Mouse (Mus musculus): ENCODE results near the gene Kif2c.

Gene Kif2c

DNA sequence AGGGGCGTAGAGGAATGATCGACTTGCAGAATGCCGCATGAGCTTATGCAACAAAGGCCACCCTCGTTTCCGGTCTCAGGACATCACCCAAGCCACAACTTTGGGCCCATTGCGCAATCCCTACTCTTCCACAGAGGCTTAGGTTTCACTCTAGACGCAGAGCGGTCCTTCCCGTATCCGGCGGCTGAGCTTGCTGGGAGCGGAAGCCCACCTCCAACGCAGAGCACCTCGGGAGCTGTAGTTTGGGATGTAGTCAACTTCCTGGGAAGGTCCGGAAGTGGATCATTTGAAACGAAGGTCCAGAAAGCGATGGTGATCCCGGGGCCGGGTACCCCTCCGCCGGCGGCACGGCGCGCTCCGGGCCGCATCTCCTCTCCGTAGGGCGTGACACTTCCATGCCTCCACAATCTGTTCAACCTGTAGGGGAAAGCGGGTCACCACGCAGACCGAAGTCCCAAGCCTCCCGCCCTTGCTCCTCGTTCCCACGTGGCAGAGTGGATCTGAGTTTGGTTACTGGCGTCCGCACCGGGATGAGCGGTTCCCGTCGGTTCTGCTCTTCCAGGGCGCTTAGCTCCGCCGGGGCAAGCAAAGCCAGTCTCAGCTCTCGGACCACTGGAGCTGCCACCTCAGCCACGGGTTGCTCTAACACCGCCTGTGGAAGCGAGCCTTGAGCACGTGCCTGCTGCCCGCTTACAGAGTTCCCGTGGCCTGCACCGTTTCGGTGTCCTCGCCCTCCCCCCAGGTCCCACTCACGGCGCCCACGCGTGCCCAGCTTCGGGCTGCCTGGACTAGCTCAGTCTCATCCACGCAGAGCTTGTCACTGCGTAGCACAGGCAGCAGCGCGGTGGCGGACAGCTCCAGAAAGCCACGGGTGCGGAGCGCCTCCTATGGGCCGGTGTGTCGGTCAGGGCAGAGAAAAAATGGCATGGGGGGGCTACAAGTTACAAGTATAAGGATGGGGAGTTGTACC is 61.7 kb downstream of the Kif2c start:
- in situ Hi-C loops (cut with MseI, MboI): no loop called here

DNA sequence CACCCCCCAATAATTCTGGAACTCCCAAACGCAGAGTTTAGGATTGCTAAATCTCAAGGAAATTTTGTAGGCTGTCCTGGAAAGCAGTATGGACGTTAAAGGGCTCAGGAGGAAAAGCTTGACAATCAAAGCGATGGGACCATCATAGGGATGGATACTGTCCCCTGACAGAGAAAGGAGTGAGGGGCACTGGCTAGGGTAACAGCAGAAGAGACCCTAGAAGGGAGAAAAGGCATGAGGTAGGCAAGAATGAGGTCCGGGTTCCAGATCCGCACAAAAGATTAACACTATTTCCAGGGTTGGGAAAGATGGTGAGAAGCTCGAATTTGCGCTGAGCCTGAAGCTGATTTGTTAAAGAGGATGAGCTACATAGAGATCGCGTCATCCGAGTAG is 62.4 kb downstream of the Kif2c start:
- in situ Hi-C loops (cut with MseI, MboI): no loop called here

DNA sequence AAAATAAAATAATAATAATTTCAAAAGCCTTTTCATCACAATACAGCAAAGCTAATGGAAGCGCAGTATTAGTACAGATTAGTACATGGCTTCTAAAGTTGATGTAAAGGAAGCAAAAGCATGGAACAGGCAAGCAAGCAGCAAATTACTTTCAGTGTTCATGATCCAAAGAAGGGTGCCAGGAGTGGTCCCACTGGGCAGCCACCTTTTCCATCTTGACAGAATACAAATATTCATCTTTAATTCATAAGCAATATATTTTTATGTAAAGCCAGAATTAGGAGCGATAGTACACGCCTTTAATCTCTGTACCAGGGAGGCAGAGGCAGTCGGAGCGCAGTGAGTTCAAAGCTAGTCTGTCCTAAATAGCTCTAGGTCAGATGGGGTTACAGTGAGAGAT is 62.8 kb downstream of the Kif2c start:
- in situ Hi-C loops (cut with MseI, MboI): no loop called here

DNA sequence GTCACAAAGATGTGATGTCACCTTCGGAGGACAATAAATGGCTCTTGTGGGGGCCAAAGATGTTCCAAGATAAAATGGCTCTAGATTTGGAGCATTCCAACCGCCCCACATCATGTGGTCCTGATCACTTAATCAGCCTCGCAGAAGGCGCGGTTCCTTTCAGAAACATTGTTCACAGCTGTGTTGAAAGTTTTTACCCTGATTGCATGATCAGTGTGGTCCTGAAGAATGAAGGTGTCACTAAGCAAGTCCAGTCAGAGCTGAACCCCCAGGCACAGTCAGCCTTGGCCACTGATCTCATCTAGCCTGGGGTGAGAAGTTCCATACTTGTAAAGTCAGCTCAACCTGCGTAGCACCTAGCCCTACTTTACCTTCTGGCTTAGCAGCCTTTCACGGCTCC is 64.5 kb downstream of the Kif2c start:
- in situ Hi-C loops (cut with MseI, MboI): no loop called here

DNA sequence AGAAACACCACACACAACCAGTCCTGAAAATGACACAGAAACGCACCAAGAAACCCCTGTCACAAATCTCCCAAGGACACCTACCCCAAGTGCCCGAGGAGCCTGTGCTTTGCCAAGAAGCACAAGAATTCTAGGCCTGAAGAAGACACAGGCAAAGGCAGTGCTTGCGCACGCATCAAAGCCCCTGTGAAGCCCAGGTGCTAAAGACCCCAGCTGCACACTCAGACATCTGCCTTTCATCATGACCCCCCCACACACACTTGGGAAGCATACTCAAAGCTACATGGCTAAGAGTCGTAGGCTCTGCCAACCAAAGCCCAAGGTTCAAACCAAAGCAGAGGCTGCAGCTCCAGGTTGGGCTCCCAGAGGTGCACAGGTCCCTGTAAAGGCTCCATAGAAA is 66.8 kb downstream of the Kif2c start:
- in situ Hi-C loops (cut with MseI, MboI): no loop called here

DNA sequence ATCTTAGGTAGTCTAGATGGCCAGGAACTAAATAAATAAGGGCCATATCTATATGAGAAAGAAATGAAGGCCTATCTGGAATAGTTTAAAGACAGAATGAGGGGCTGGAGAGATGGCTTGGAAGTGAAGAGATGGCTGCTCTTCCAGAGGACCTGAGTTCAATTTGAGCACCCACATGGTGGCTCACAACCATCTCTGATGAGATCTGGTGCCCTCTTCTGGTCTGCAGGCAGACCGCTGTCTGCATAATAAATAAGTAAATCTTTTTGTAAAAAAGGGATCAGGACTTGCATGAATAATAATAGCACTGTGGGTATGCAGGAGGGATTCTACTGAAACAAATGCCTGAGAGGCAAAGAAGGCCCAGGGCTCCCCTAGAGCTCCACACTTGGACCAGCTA is 69.2 kb downstream of the Kif2c start:
- in situ Hi-C loops (cut with MseI, MboI): no loop called here

DNA sequence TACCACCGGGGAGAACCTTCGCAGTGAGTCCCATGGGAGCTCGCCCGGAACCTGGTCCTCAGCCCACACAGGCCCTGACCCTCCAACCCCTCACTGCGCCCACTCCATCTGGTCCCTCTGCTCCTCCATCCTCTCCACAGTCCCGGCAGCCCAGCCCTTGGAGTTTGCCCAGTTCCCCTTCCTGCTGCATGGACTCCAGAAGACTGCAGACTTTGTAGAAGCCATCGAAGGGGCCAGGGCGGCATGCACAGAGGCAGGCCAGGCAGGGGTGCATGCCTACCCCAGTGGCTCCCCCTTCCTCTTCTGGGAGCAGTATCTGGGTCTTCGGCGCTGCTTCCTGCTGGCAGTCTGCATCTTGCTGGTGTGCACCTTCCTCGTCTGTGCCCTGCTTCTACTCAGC is 71.5 kb downstream of the Kif2c start:
- in situ Hi-C loops (cut with MseI, MboI): no loop called here

DNA sequence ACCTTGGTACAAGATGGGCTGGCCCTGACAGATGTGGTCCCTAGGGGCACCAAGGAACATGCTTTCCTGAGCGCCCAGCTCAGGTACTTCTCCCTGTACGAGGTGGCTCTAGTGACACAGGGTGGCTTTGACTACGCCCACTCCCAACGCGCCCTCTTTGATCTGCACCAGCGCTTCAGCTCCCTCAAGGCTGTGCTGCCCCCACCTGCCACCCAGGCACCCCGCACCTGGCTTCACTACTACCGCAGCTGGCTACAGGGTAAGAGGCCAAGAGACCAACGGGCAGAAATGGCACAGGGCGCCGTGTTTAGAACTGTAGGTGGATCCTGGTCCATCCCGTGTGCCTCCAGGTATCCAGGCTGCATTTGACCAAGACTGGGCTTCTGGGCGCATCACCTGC is 72.2 kb downstream of the Kif2c start:
- in situ Hi-C loops (cut with MseI, MboI): no loop called here

Measured in mouse trophoblast stem cell (cell line).